Mouse (Mus musculus): ENCODE measurements around the gene Aox4. TPM values are rescaled to one million over a fixed set of nuclear protein-coding genes. Genes with fewer than 3 reads are reported as not detected.

Aox4 gene
- polyA plus RNA-seq, 1 experiment from 2014 or later, result not detected

DNA sequence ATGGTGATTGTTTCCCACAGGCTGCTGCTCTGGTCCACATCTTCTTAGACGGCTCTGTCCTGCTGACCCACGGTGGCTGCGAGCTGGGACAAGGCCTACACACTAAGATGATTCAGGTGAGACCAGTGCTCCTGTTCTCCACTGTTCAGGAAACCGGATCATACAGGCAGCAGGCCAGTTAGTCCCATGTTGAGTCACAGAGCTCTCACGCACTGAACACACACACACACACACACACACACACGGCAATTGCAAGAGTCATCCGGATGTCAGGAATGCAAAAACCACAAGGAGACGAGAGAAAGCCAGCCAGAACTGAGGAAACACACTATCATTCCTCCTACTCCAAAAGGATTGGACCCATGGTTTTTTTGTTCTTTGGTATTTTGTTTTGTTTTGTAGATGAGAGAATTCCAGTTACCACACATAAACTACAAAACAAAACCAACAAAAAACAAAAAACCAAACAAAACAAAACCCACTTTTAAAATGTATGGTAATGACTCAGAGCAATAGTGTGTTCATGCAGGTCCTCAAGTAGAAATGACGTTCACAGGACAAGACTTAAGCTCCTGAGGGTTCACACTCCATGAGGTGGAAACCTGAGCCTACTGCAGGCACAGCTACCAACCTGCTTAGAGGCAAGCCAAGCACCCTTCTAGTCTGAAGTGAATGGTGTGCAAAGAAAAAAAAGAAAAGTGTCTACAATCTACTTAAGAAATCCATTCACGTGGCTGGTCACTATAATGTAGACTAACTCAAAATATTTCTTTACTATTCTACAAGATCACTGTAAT lies 47.2 kb downstream of the Aox4 start:
- 87% methylated on average over 10 of the region's 10 CpGs for WGBS
- Histone ChIP-seq H3K27ac (no peak overlapping the region), H3K27me3 (no peaks in the 10 kb centered on the region), H3K4me2 (no peak overlapping the region), H3K4me3 (replicated peaks) (no peak overlapping the region), H3K36me3 (replicated peaks) (no peaks in the 10 kb centered on the region), H3K9ac (no peak overlapping the region), H3K9me3 (no peaks in the 10 kb centered on the region), H3K4me1 (no peaks in the 10 kb centered on the region)
- ATAC-seq (ENCODE audit: low FRiP score), result no peak

DNA sequence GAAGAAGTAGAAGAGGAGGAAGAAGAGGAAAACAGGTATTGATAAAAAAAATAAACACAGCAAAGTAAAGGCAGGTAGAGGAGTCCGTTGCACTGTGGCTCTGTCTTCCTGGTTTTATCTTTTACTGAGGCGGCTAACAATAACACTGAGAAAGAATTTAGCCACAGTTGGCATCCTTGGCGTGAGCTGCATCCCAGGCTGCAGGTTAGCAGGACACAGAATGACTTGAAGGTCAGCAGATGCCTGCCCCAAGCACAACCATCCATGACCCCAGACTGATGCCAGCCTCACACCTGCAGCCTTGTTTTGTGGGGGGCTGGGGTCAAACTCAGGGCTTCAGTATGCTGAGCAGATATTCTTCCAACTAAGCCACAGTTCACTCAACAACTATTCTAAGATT lies 50.1 kb downstream of the Aox4 start:
- no peak overlapping the region for H3K4me3 ChIP-seq (replicated peaks)
- H3K4me2 ChIP-seq, result no peak overlapping the region
- no peaks in the 10 kb centered on the region for H3K27me3 ChIP-seq
- H3K27ac ChIP-seq, result no peak overlapping the region
- WGBS, result 82% methylated on average over 3 of the region's 3 CpGs
- H3K36me3 ChIP-seq (replicated peaks), result no peaks in the 10 kb centered on the region
- ATAC-seq (ENCODE audit: low FRiP score), result no peak
- no peak overlapping the region for H3K9ac ChIP-seq
- no peaks in the 10 kb centered on the region for H3K9me3 ChIP-seq
- no peaks in the 10 kb centered on the region for H3K4me1 ChIP-seq

DNA sequence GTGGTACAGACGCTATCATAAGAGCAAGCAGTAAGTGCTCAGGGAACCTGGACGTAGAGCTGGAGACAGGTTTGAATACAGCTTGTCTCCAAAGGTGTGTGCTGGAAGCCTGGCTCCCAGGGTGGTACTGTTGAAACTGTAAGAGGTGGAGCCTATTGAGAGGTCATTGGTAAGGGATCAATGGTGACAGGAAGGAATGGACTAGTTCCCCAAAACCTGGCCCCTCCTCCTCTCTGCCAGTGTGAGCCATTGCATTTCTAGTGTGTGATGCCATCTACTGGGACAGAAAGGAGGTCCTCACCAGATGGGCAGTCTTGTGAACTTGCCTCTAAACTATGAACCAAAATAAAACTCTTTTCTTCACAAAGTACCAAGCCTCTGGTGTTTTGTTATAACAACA lies 58.0 kb downstream of the Aox4 start:
- Histone ChIP-seq H3K27me3 (no peaks in the 10 kb centered on the region), H3K4me2 (no peak overlapping the region), H3K9me3 (no peaks in the 10 kb centered on the region), H3K4me1 (no peaks in the 10 kb centered on the region), H3K4me3 (replicated peaks) (no peak overlapping the region), H3K9ac (no peak overlapping the region), H3K36me3 (replicated peaks) (no peaks in the 10 kb centered on the region), H3K27ac (no peak overlapping the region)
- 90% methylated on average over 2 of the region's 2 CpGs for WGBS
- no peak for ATAC-seq (ENCODE audit: low FRiP score)

DNA sequence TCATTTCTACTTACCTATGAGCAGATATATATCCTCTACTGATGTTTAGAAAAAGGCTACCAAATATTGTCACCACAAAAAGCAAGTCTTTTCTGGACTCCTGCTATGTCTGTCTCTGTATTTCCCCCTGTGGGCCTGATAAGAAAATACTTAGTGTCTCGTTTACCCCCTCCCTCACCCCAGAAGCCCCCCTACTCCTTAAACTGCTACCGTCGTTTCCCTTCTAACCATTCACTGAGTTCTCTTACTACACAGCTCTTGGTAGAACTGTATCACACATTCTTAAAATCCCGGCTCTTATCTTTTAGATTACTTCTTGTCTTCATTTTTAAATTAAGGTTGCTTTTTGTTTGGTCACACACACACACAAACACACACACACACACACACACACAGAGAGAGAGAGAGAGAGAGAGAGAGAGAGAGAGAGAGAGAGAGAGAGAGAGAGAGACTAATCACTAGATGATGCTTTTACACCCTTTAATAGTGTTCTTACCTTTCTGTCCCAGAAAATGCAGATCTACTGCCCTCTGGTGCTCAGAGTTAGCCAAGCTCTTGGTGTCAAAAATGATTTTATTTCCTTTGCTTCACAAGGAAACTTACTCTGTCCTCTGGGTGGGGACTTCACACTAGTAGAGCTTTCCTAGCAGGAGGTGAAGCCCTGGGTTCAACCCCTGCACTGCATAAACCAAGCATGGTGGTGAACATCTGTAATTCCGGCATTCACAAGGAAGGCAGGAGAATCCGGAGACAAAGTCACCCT lies 60.8 kb downstream of the Aox4 start:
- Histone ChIP-seq H3K36me3 (replicated peaks) (no peaks in the 10 kb centered on the region), H3K27ac (no peak overlapping the region), H3K4me3 (replicated peaks) (no peak overlapping the region), H3K9me3 (no peaks in the 10 kb centered on the region), H3K9ac (no peak overlapping the region), H3K27me3 (no peaks in the 10 kb centered on the region), H3K4me2 (no peak overlapping the region), H3K4me1 (no peaks in the 10 kb centered on the region)
- WGBS, result 63% methylated on average over 6 of the region's 6 CpGs
- no peak for ATAC-seq (ENCODE audit: low FRiP score)

DNA sequence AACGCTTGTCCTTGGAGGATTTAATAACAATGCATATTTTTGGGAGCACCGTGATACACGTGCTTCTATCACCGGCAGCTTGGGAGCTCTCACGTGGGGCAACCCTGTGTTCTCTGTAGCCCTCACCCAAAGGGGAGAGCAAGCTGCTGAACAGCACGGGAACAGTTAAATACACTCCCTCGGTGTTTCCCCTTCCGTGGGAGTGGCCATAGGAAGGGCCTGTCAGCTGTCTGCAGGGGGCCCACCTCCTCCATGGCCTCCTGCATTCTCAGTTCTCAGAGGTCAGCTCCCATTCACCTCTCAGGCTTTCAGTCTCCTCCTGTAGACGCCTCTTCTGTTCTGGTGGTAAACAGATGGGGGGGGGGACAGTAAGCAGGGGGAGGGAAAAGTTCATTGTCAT lies 65.7 kb downstream of the Aox4 start:
- ATAC-seq (ENCODE audit: low FRiP score), result no peak
- Histone ChIP-seq H3K36me3 (replicated peaks) (no peaks in the 10 kb centered on the region), H3K27ac (no peak overlapping the region)

DNA sequence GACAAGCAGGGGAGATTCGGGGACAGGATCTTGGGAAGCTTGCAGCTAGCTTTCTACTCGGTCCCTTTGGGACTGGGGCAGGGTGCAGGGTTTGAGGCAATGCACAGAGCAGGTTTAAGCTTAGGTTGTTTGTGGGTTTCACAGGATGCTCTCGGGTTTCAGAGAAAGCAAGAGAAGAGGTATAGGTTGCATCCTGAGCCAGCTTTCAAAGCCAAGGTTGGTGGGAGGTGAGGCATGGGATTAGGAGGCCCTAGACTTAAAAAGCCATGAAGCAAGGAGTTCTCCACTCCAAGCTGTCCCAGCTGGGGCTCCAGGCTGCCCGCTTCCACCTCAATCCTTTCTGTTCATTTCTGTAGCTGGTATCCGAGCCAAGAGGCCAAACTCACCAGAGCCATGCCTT lies 67.8 kb downstream of the Aox4 start, which contains the start of gene Aox2:
Gene Aox2 (plus strand): TSS at position 301 of the 400 bp plus-strand sequence.
- 68% methylated on average over 5 of the region's 5 CpGs for WGBS
- no peaks in the 10 kb centered on the region for H3K9me3 ChIP-seq
- H3K4me2 ChIP-seq, result no peak within 1 kb of the TSS
- H3K27ac ChIP-seq, result no peak within 1 kb of the TSS
- no peak within 1 kb of the TSS for H3K9ac ChIP-seq
- no peak within 1 kb of the TSS for H3K4me3 ChIP-seq (replicated peaks)
- no peaks in the 10 kb centered on the region for H3K36me3 ChIP-seq (replicated peaks)
- no peak for ATAC-seq (ENCODE audit: low FRiP score)
- H3K4me1 ChIP-seq, result no peaks in the 10 kb centered on the region; the same call in 1 of the 2 replicates
- no peaks in the 10 kb centered on the region for H3K27me3 ChIP-seq

More for the DNA sequence above, 65.7 kb downstream of the Aox4 start:
- Histone ChIP-seq H3K27me3 (no peaks in the 10 kb centered on the region), H3K4me3 (replicated peaks) (no peak overlapping the region), H3K4me1 (no peaks in the 10 kb centered on the region; the same call in 1 of the 2 replicates), H3K9me3 (no peaks in the 10 kb centered on the region), H3K9ac (no peak overlapping the region), H3K4me2 (no peak overlapping the region)
- WGBS, result 24% methylated on average over 9 of the region's 9 CpGs

DNA sequence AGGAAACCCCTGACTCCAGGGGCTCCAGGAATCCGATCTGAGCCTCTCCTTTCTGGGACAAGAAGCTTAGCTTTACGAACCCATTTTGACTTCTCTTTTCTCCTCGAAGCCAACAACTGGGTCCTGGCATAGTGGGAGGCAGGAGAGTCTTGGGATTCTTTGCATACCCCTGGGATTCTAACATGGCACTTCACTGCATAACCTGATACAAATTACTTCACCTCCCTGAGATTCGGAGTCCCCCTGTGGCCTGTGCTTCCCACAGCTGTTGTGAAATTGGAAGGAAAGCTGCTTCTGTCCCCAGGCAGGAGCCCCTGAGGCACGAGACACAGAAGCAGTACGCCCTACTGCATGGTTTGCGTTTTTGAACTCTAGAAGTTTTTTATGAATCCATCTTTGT lies 68.3 kb downstream of the Aox4 start:
- WGBS, result 65% methylated on average over 7 of the region's 7 CpGs
- H3K9ac ChIP-seq, result no peak overlapping the region
- H3K9me3 ChIP-seq, result no peaks in the 10 kb centered on the region

DNA sequence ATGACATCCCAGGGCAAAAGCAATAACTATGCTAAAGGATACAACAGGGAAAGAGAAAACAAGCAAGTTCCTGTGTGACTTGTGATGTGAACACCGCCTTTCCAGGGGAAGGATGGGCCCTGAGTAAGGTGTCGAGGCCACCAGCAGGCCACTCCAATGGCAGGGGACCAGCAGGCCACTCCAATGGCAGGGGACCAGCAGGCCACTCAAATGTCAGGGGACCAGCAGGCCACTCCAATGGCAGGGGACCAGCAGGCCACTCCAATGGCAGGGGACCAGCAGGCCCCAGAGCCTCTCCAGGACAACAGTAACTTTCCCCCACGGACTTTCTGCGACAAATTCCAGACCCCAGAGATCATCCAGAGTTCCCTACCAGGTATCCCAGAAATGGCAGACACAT lies 70.2 kb downstream of the Aox4 start:
- no peak overlapping the region for H3K4me2 ChIP-seq
- H3K9ac ChIP-seq, result no peak overlapping the region
- WGBS, result 91% methylated on average over 4 of the region's 4 CpGs
- no peaks in the 10 kb centered on the region for H3K27me3 ChIP-seq
- no peaks in the 10 kb centered on the region; the same call in 1 of the 2 replicates for H3K4me1 ChIP-seq
- no peaks in the 10 kb centered on the region for H3K36me3 ChIP-seq (replicated peaks)
- no peak overlapping the region for H3K27ac ChIP-seq
- H3K9me3 ChIP-seq, result no peaks in the 10 kb centered on the region
- no peak for ATAC-seq (ENCODE audit: low FRiP score)
- no peak overlapping the region for H3K4me3 ChIP-seq (replicated peaks)

More for the DNA sequence above, 68.3 kb downstream of the Aox4 start:
- H3K4me2 ChIP-seq, result no peak overlapping the region
- no peaks in the 10 kb centered on the region for H3K27me3 ChIP-seq
- no peak overlapping the region for H3K27ac ChIP-seq
- H3K4me3 ChIP-seq (replicated peaks), result no peak overlapping the region
- no peaks in the 10 kb centered on the region for H3K36me3 ChIP-seq (replicated peaks)
- H3K4me1 ChIP-seq, result no peaks in the 10 kb centered on the region; the same call in 1 of the 2 replicates
- no peak for ATAC-seq (ENCODE audit: low FRiP score)

DNA sequence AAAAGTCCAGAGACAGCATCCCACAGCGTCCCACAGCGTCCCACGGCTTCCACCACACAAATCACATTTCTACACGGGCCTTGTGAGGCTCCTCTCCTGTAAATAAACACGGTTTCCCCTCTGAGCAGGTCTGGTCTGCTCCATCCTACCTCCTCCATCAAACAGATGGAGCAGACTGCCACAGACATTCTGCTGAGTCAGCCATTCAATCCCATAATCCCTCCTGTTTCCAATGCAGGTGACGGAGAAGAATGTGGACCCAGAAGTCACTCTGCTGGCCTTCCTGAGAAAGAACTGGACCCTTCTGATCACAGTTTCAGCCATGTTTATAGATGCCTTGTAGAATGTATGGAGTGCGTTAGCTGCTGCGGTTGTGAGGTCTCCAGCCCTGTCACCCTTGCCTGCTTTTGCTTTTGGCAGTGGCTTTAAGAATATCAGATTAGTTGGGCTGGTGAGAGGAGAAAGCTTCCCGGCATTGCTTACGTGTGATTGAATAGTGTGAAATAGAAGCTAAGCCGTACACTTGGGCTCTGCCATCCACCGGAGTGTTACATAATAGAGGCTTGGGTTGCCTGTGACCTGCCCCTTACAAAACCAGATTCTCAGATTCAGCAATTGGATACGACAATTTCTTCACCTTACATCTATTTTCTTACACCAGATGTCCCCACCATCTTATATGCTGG lies 70.9 kb downstream of the Aox4 start:
- no peak overlapping the region for H3K9ac ChIP-seq
- no peaks in the 10 kb centered on the region; the same call in 1 of the 2 replicates for H3K4me1 ChIP-seq
- H3K9me3 ChIP-seq, result no peaks in the 10 kb centered on the region
- H3K27ac ChIP-seq, result no peak overlapping the region
- no peak overlapping the region for H3K4me2 ChIP-seq
- no peak for ATAC-seq (ENCODE audit: low FRiP score)
- no peaks in the 10 kb centered on the region for H3K36me3 ChIP-seq (replicated peaks)
- 77% methylated on average over 13 of the region's 13 CpGs for WGBS
- no peaks in the 10 kb centered on the region for H3K27me3 ChIP-seq
- H3K4me3 ChIP-seq (replicated peaks), result no peak overlapping the region

DNA sequence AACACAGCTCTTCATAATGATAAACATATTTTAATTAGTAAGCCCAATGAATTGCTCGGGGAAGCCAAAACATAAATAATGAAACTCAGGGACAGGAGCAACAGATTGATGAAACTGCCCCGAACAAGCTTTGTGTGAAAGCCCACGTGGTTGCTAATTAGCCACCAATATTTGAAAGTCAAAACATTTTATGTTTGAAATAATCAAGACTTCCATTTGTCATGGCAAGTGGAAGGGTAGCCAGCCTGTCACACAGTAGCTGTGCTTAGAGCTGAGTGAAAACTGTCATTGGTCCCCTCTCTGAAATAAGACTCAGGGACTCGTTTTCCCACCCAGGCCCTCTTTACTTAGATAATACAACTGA lies 71.4 kb downstream of the Aox4 start:
- Histone ChIP-seq H3K4me2 (no peak overlapping the region), H3K27ac (no peak overlapping the region), H3K9ac (no peak overlapping the region), H3K9me3 (no peaks in the 10 kb centered on the region), H3K36me3 (replicated peaks) (no peaks in the 10 kb centered on the region), H3K4me1 (no peaks in the 10 kb centered on the region; the same call in 1 of the 2 replicates), H3K27me3 (no peaks in the 10 kb centered on the region), H3K4me3 (replicated peaks) (no peak overlapping the region)
- 69% methylated on average over 4 of the region's 4 CpGs for WGBS
- no peak for ATAC-seq (ENCODE audit: low FRiP score)

DNA sequence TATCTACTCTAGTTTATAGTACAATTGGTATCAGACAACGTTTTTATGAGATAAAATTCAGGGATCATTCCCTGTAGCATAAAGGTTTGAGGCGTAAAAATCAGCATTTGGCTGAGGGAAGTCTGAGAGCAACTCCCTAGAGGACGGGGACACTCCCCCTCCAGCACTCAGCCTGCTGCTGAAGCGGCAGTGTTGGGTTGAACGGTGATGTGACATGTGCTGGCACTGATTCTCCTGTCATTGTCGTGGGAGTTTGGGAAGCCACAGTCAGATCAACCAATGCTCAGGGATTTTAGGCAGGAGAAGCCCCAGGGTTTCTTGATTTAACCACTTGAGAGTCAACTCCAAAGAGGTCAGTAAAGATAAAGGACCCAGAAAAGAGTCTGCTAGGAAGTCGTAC lies 74.3 kb downstream of the Aox4 start:
- Histone ChIP-seq H3K27me3 (no peaks in the 10 kb centered on the region), H3K9ac (no peak overlapping the region), H3K9me3 (no peaks in the 10 kb centered on the region), H3K4me1 (no peaks in the 10 kb centered on the region; the same call in 1 of the 2 replicates), H3K36me3 (replicated peaks) (no peaks in the 10 kb centered on the region), H3K4me3 (replicated peaks) (no peak overlapping the region), H3K27ac (no peak overlapping the region), H3K4me2 (no peak overlapping the region)
- no peak for ATAC-seq (ENCODE audit: low FRiP score)
- WGBS, result 64% methylated on average over 7 of the region's 7 CpGs

DNA sequence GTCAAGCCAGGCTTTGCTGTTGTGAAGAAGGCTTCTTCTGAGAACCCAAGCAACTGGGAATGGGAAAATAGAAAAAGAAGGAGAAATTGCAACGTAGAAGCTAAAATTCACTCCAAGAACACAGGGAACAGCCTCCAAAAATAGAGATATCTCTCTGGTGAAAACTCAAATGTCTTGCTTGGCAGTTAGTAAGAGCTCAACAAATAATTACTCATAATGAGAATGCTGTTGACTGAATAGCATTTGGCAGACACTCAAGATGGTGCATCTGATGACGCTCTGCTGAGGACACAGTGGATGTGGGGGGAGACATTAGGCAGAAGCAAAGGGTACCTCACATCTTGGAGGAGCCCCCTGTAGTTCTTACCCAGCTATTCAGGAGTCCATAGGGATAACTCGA lies 77.9 kb downstream of the Aox4 start:
- no peak overlapping the region for H3K9ac ChIP-seq
- no peak overlapping the region for H3K4me2 ChIP-seq
- H3K27me3 ChIP-seq, result no peaks in the 10 kb centered on the region
- no peaks in the 10 kb centered on the region for H3K9me3 ChIP-seq
- H3K27ac ChIP-seq, result no peak overlapping the region
- H3K36me3 ChIP-seq (replicated peaks), result no peaks in the 10 kb centered on the region
- 90% methylated on average over 3 of the region's 3 CpGs for WGBS
- H3K4me3 ChIP-seq (replicated peaks), result no peak overlapping the region
- H3K4me1 ChIP-seq, result peaks cover 4% of the 10 kb centered on the region; the same call in 1 of the 2 replicates
- no peak for ATAC-seq (ENCODE audit: low FRiP score)
